Mouse (Mus musculus): ENCODE data around the gene Tbc1d10b. TPM values are rescaled to one million over a fixed set of nuclear protein-coding genes. Genes with fewer than 3 reads are reported as not detected.

Tbc1d10b gene
- polyA plus RNA-seq, 1 experiment = 26.8 TPM

DNA sequence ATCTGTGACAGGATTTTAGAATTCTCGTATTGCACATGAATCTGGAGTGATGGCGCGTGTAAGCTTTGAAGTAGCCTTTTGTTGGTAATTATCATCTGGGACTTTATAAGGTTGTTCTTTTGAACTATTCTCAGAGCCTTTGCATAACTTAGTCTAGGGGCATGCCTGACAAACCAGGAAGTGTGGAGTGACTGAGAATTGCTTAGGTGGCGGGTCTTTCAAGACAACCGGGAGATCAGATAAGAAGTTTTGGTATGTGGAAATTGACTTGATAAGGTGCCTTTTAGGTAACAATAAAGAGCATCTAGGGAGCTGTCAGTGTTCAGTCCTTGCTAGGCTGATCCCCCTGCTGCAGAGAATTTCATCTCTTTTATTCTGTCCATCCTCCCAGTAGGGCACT lies 41.8 kb downstream of the Tbc1d10b start:
- no peak for TF ChIP-seq POLR2A (IDR thresholded peaks at IDR 0.05; ENCODE audit: low read depth, low read length)
- TF ChIP-seq CTCF (conservative IDR thresholded peaks at IDR 0.05; ENCODE audit: insufficient read depth, insufficient read length, low read depth, low read length) = no peak
- 88% methylated on average over 5 of the region's 5 CpGs for WGBS

DNA sequence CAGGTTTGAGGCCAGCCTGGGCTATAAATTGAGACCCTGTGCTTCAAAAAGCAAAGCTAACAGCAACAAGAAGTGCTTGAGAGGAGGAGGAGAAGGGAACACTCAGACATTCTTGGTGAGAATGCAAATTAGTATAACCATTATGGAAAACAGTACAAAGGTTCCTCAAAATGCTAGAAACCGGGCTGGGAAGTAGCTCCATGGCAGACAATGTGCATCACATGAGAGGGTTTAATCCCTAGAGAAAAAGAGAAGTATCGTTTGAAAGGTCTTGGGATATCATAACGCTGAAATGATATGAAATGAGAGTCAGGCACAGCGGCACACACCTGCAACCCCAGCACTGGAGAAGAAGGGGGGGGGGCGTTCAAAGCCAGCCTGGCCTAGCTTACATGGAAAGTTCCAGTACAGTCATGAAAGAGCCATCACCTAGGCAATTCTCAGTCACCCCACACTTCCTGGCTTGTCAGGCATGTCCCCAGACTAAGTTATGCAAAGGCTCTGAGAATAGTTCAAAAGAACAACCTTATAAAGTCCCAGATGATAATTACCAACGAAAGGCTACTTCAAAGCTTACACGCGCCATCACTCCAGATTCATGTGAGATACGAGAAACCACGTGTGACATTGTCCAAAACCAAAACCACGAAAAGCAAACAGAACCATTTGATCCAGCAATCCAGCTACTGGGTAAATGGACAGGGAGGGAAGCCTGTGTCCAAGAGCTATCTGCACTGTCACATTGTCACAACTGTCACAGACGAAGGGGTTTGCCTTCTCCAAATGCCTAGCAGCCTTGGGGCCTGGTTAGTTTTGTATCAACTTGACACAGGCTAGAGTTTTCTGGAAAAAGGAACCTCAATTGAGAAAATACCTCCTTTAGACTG lies 42.4 kb downstream of the Tbc1d10b start:
- 76% methylated on average over 12 of the region's 12 CpGs for WGBS
- H3K36me3 ChIP-seq (ENCODE audit: control insufficient read depth, insufficient read depth, low read length) = no peaks in the 10 kb centered on the region
- no peak overlapping the region for H3K27ac ChIP-seq (ENCODE audit: insufficient read depth, low read depth, low read length)
- no peaks in the 10 kb centered on the region for H3K27me3 ChIP-seq (replicated peaks; ENCODE audit: control insufficient read depth, insufficient read depth, low read length)
- no peaks in the 10 kb centered on the region for H3K4me1 ChIP-seq (ENCODE audit: control insufficient read depth, insufficient read depth, low read length)
- no peak overlapping the region for H3K4me3 ChIP-seq (ENCODE audit: insufficient read depth, low read depth, low read length)
- no peak for DNase-seq
- TF ChIP-seq POLR2A (IDR thresholded peaks at IDR 0.05; ENCODE audit: low read depth, low read length) = no peak
- TF ChIP-seq CTCF (conservative IDR thresholded peaks at IDR 0.05; ENCODE audit: insufficient read depth, insufficient read length, low read depth, low read length) = no peak

More for the DNA sequence above, 41.8 kb downstream of the Tbc1d10b start:
- DNase-seq = no peak
- no peaks in the 10 kb centered on the region for H3K36me3 ChIP-seq (ENCODE audit: control insufficient read depth, insufficient read depth, low read length)
- no peak overlapping the region for H3K4me3 ChIP-seq (ENCODE audit: insufficient read depth, low read depth, low read length)
- H3K27ac ChIP-seq (ENCODE audit: insufficient read depth, low read depth, low read length) = no peak overlapping the region
- no peaks in the 10 kb centered on the region for H3K4me1 ChIP-seq (ENCODE audit: control insufficient read depth, insufficient read depth, low read length)
- no peaks in the 10 kb centered on the region for H3K27me3 ChIP-seq (replicated peaks; ENCODE audit: control insufficient read depth, insufficient read depth, low read length)

DNA sequence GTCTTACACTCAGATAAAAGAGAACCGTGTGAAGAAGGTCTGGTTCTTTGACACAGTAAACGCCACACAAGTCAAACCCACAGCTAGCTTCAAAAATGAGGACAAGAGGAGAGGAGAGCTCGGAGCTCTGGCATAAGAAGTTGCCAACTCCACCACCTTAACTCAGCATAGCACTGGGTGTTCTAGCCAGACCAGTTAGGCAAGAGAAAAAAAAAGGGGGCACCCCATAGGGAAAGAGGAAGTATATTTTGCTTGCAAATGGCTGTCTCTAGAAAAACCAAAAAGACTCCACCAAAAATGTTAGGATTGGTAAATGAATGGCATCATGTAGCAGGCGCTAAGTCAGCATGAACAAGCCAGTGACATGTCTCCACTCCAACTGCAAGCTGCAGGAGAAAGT lies 44.3 kb downstream of the Tbc1d10b start:
- Histone ChIP-seq H3K4me3 (ENCODE audit: insufficient read depth, low read depth, low read length) (no peak overlapping the region), H3K4me1 (ENCODE audit: control insufficient read depth, insufficient read depth, low read length) (no peaks in the 10 kb centered on the region), H3K36me3 (ENCODE audit: control insufficient read depth, insufficient read depth, low read length) (no peaks in the 10 kb centered on the region), H3K27ac (ENCODE audit: insufficient read depth, low read depth, low read length) (no peak overlapping the region), H3K27me3 (replicated peaks; ENCODE audit: control insufficient read depth, insufficient read depth, low read length) (no peaks in the 10 kb centered on the region)
- no peak for DNase-seq
- TF ChIP-seq CTCF (conservative IDR thresholded peaks at IDR 0.05; ENCODE audit: insufficient read depth, insufficient read length, low read depth, low read length) = no peak
- 86% methylated on average over 4 of the region's 4 CpGs for WGBS

DNA sequence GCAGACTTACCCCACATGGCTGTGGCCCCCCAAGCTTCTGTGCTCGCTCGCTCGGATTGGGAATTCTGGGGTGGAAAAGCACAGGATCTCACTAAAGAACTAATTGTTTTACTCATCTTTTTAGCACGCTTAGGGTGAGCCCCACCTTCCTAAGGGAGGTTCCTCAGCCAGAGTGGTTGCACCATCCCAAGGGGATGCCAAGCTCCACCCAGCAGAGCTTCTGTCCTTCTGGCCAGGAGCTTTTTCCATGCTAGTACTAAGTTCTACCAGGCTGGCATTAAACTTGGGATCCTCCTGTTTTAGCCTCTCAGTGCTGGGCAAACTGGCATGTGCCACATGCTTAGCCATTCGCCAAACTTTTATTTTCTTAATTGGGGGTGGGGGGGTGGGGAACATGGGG lies 45.7 kb downstream of the Tbc1d10b start:
- H3K4me1 ChIP-seq (ENCODE audit: control insufficient read depth, insufficient read depth, low read length) = no peaks in the 10 kb centered on the region
- no peak for DNase-seq

DNA sequence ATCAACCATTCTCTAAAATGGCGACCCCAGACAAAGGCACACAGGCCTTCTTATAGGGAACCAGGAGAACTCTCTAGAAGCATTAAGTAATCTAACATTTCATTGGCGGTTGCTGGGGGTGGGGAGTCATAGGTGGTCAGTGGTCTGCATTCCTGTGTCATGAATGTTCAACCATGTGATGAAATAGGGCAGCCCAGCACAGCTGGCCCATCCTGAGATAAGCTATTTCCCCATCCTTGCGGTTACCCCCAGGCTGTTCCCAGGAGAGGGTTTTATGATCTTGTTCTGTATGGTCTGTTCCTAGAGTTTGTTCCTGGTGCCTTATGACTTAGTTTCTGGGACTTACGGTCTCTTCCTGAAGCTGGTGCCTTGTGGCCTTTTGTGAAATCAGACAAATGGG lies 50.7 kb downstream of the Tbc1d10b start:
- no peaks in the 10 kb centered on the region for H3K4me1 ChIP-seq (ENCODE audit: control insufficient read depth, insufficient read depth, low read length)
- DNase-seq = no peak
- H3K27me3 ChIP-seq (replicated peaks; ENCODE audit: control insufficient read depth, insufficient read depth, low read length) = no peaks in the 10 kb centered on the region
- no peak overlapping the region for H3K27ac ChIP-seq (ENCODE audit: insufficient read depth, low read depth, low read length)
- no peaks in the 10 kb centered on the region for H3K36me3 ChIP-seq (ENCODE audit: control insufficient read depth, insufficient read depth, low read length)
- WGBS = 92% methylated on average over 4 of the region's 4 CpGs
- no peak overlapping the region for H3K4me3 ChIP-seq (ENCODE audit: insufficient read depth, low read depth, low read length)
- TF ChIP-seq CTCF (conservative IDR thresholded peaks at IDR 0.05; ENCODE audit: insufficient read depth, insufficient read length, low read depth, low read length) (no peak), POLR2A (IDR thresholded peaks at IDR 0.05; ENCODE audit: low read depth, low read length) (no peak)

More for the DNA sequence above, 45.7 kb downstream of the Tbc1d10b start:
- H3K36me3 ChIP-seq (ENCODE audit: control insufficient read depth, insufficient read depth, low read length) = no peaks in the 10 kb centered on the region
- WGBS = 77% methylated on average over 5 of the region's 5 CpGs
- H3K4me3 ChIP-seq (ENCODE audit: insufficient read depth, low read depth, low read length) = no peak overlapping the region
- H3K27me3 ChIP-seq (replicated peaks; ENCODE audit: control insufficient read depth, insufficient read depth, low read length) = no peaks in the 10 kb centered on the region
- TF ChIP-seq POLR2A (IDR thresholded peaks at IDR 0.05; ENCODE audit: low read depth, low read length) = no peak
- no peak for TF ChIP-seq CTCF (conservative IDR thresholded peaks at IDR 0.05; ENCODE audit: insufficient read depth, insufficient read length, low read depth, low read length)
- H3K27ac ChIP-seq (ENCODE audit: insufficient read depth, low read depth, low read length) = no peak overlapping the region

DNA sequence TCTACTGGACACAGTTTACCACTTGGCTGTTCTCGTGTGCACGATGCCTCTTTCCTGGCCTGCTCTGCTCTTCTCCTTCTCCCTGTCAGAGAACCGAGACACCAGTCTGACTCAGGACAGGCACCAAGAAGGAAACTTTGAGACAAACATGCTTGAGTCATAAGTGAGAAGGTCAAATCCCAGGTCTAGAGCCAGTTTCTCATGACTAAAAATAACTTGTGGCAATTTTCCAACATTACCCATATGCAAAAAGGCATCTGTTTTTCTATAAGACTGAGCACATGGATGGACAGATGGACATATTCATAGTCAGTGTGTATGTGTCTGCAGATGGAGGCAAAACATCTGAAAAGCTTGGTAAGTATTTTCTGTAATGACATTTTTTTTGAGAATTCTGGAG lies 54.8 kb downstream of the Tbc1d10b start:
- no peak for DNase-seq
- no peak overlapping the region for H3K27ac ChIP-seq (ENCODE audit: insufficient read depth, low read depth, low read length)
- 68% methylated on average over 3 of the region's 3 CpGs for WGBS
- H3K36me3 ChIP-seq (ENCODE audit: control insufficient read depth, insufficient read depth, low read length) = no peaks in the 10 kb centered on the region
- H3K4me3 ChIP-seq (ENCODE audit: insufficient read depth, low read depth, low read length) = no peak overlapping the region
- no peaks in the 10 kb centered on the region for H3K4me1 ChIP-seq (ENCODE audit: control insufficient read depth, insufficient read depth, low read length)
- TF ChIP-seq CTCF (conservative IDR thresholded peaks at IDR 0.05; ENCODE audit: insufficient read depth, insufficient read length, low read depth, low read length) = no peak
- no peak for TF ChIP-seq POLR2A (IDR thresholded peaks at IDR 0.05; ENCODE audit: low read depth, low read length)
- H3K27me3 ChIP-seq (replicated peaks; ENCODE audit: control insufficient read depth, insufficient read depth, low read length) = no peaks in the 10 kb centered on the region

DNA sequence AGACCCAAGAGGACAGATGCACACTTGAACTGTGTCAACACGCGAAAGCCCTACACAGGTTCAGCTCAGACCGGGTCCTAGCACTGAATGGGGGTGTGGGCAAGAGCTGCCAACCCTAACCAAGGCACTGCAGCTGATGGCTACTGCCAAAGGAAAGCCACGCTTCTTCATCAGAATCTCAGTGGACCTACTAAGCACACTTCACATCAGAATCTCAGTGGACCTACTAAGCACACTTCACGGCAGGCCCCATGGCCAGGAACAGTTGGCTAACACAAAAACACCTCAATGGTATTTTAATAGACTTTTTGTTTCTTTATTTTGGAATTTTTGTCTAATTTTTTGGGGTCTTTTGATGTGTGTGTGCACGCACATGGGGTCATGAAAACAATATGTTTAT lies 55.8 kb downstream of the Tbc1d10b start:
- Histone ChIP-seq H3K27me3 (replicated peaks; ENCODE audit: control insufficient read depth, insufficient read depth, low read length) (no peaks in the 10 kb centered on the region), H3K36me3 (ENCODE audit: control insufficient read depth, insufficient read depth, low read length) (no peaks in the 10 kb centered on the region), H3K4me1 (ENCODE audit: control insufficient read depth, insufficient read depth, low read length) (no peaks in the 10 kb centered on the region), H3K27ac (ENCODE audit: insufficient read depth, low read depth, low read length) (no peak overlapping the region), H3K4me3 (ENCODE audit: insufficient read depth, low read depth, low read length) (no peak overlapping the region)
- no peak for DNase-seq
- TF ChIP-seq CTCF (conservative IDR thresholded peaks at IDR 0.05; ENCODE audit: insufficient read depth, insufficient read length, low read depth, low read length) = no peak
- no peak for TF ChIP-seq POLR2A (IDR thresholded peaks at IDR 0.05; ENCODE audit: low read depth, low read length)
- 95% methylated on average over 6 of the region's 6 CpGs for WGBS
